Mouse (Mus musculus): ENCODE data around the gene Btk.
"Not testable (repeated sequence)": the region's sequence is repeated elsewhere in the genome, so short reads cannot be mapped to it uniquely, and the experiment has no call there.

Btk gene

GRCm38 (mm10) chrX:134580528-134581305, 2.7 kb downstream of the Btk start:
- DNase-seq (ENCODE audit: low read depth, low spot score): no peak

GRCm38 (mm10) chrX:134577896-134578295, 5.5 kb downstream of the Btk start:
- no peak for DNase-seq (ENCODE audit: low read depth, low spot score)

GRCm38 (mm10) chrX:134566536-134567222, 16.7 kb downstream of the Btk start:
- DNase-seq (ENCODE audit: low read depth, low spot score): no peak

GRCm38 (mm10) chrX:134564326-134564725, 19.0 kb downstream of the Btk start:
- no peak for DNase-seq (ENCODE audit: low read depth, low spot score)

GRCm38 (mm10) chrX:134554425-134554824, 28.9 kb downstream of the Btk start:
- DNase-seq (ENCODE audit: low read depth, low spot score): no peak

- DNase-seq (ENCODE audit: low read depth, low spot score): no peak
Measured at GRCm38 (mm10) chrX:134553326-134553725, 30.0 kb downstream of the Btk start.

GRCm38 (mm10) chrX:134550903-134551302, 32.5 kb downstream of the Btk start:
- DNase-seq (ENCODE audit: low read depth, low spot score): peak; percentile 27

GRCm38 (mm10) chrX:134547330-134547729, 36.0 kb downstream of the Btk start:
- no peak for DNase-seq (ENCODE audit: low read depth, low spot score)

GRCm38 (mm10) chrX:134541955-134542308, 41.4 kb downstream of the Btk start:
- DNase-seq (ENCODE audit: low read depth, low spot score): no peak

GRCm38 (mm10) chrX:134541145-134541954, 42.0 kb downstream of the Btk start, which contains the start of gene Timm8a1:
Gene Timm8a1 (minus strand): TSS chrX:134541865.
- DNase-seq (ENCODE audit: low read depth, low spot score): no peak

GRCm38 (mm10) chrX:134540414-134541135, 42.8 kb downstream of the Btk start:
- DNase-seq (ENCODE audit: low read depth, low spot score): no peak

GRCm38 (mm10) chrX:134539795-134540194, 43.6 kb downstream of the Btk start:
- DNase-seq (ENCODE audit: low read depth, low spot score): not testable (repeated sequence)

- DNase-seq (ENCODE audit: low read depth, low spot score): no peak
Measured at GRCm38 (mm10) chrX:134533346-134533745, 50.0 kb downstream of the Btk start.

- no peak for DNase-seq (ENCODE audit: low read depth, low spot score)
Measured at GRCm38 (mm10) chrX:134525260-134525659, 58.1 kb downstream of the Btk start.

GRCm38 (mm10) chrX:134523772-134524171, 59.6 kb downstream of the Btk start:
- no peak for DNase-seq (ENCODE audit: low read depth, low spot score)

GRCm38 (mm10) chrX:134509473-134509872, 73.9 kb downstream of the Btk start:
- DNase-seq (ENCODE audit: low read depth, low spot score): no peak

- DNase-seq (ENCODE audit: low read depth, low spot score): no peak
Measured at GRCm38 (mm10) chrX:134507977-134508376, 75.4 kb downstream of the Btk start.

- no peak for DNase-seq (ENCODE audit: low read depth, low spot score)
Measured at GRCm38 (mm10) chrX:134500651-134501050, 82.7 kb downstream of the Btk start.

All from telencephalon, adult 2 months (tissue).